Mouse (Mus musculus) ES-Bruce4 (cell line): Measurements from ENCODE around the gene Nhsl1. TPM values are rescaled to one million over a fixed set of nuclear protein-coding genes. Genes with fewer than 3 reads are reported as not detected.

Experiments
- H3K27ac ChIP-seq: 2 replicates; pipeline ENCODE4 v1.5.1; 2012; ENCODE audit warnings: low read length, inconsistent platforms; ENCODE audit not compliant: insufficient read depth
- H3K27me3 ChIP-seq: 2 replicates; pipeline ENCODE4 v1.6.1; 2012; ENCODE audit warnings: mild to moderate bottlenecking, low read length, inconsistent platforms; ENCODE audit not compliant: control insufficient read depth, poor library complexity, insufficient read depth, severe bottlenecking
- H3K36me3 ChIP-seq: 2 replicates; pipeline ENCODE4 v1.6.1; 2012; ENCODE audit warnings: inconsistent platforms, mild to moderate bottlenecking, low read length, moderate library complexity; ENCODE audit not compliant: control insufficient read depth, poor library complexity, insufficient read depth, severe bottlenecking
- H3K4me1 ChIP-seq: one replicate; pipeline ENCODE4 v1.8.1; 2011; ENCODE audit warnings: low read length; ENCODE audit not compliant: control insufficient read depth, insufficient read depth
- H3K4me3 ChIP-seq: 2 replicates; pipeline ENCODE4 v1.5.1; 2011; ENCODE audit warnings: low read depth, mild to moderate bottlenecking, low read length
- H3K9ac ChIP-seq: 2 replicates; pipeline ENCODE4 v1.6.1; 2012; ENCODE audit warnings: low read depth, mild to moderate bottlenecking, inconsistent platforms; ENCODE audit not compliant: poor library complexity, severe bottlenecking
- H3K9me3 ChIP-seq: replicated peaks from 2 replicates; pipeline ENCODE4 v1.6.1; 2012; ENCODE audit warnings: mild to moderate bottlenecking, low read length, inconsistent platforms; ENCODE audit not compliant: control insufficient read depth, poor library complexity, insufficient read depth, severe bottlenecking
- CTCF ChIP-seq: IDR thresholded peaks from one replicate; pipeline ENCODE4 v1.8.1; 2011; ENCODE audit warnings: low read depth, low read length
- EP300 ChIP-seq: IDR thresholded peaks from 2 replicates; pipeline ENCODE4 v1.6.1; 2011; ENCODE audit warnings: low read depth, low read length; ENCODE audit not compliant: insufficient read depth
- POLR2A ChIP-seq: IDR thresholded peaks from one replicate; pipeline ENCODE4 v1.8.1; 2011; ENCODE audit warnings: low read length; ENCODE audit not compliant: insufficient read depth
- polyA plus RNA-seq: library from polyadenylated mRNA; stranded (reverse); fragments of >200 nt; gene quantifications from 2 replicates; pipeline ENCODE4 v1.2.4, GENCODE M21; 2011; ENCODE audit warnings: low read depth; ENCODE audit not compliant: missing spikeins, insufficient read depth, insufficient read length

Nhsl1 gene
- polyA plus RNA-seq, 1 experiment, result 26.9 TPM

- H3K4me1 ChIP-seq, result no peaks in the 10 kb centered on the region
- H3K36me3 ChIP-seq, result no peaks in the 10 kb centered on the region
- no peak overlapping the region; the same call in 1 of the 2 replicates for H3K27ac ChIP-seq
- no peaks in the 10 kb centered on the region for H3K9me3 ChIP-seq
- no peak overlapping the region for H3K9ac ChIP-seq
- no peak overlapping the region for H3K4me3 ChIP-seq
- H3K27me3 ChIP-seq, result no peaks in the 10 kb centered on the region
- TF ChIP-seq CTCF (no peak), POLR2A (no peak), EP300 (no peak)
These were observed 163.9 kb downstream of the Nhsl1 start for GRCm38 (mm10) chr10:18482558-18483141.

- no peaks in the 10 kb centered on the region for H3K9me3 ChIP-seq
- no peaks in the 10 kb centered on the region for H3K36me3 ChIP-seq
- no peak for TF ChIP-seq EP300
- no peak for TF ChIP-seq POLR2A
- no peak for TF ChIP-seq CTCF
- no peak overlapping the region for H3K4me3 ChIP-seq
- H3K27me3 ChIP-seq, result no peaks in the 10 kb centered on the region
- H3K9ac ChIP-seq, result no peak overlapping the region
- H3K27ac ChIP-seq, result no peak overlapping the region
- no peaks in the 10 kb centered on the region for H3K4me1 ChIP-seq
These were observed 164.9 kb downstream of the Nhsl1 start for GRCm38 (mm10) chr10:18483658-18484057.

GRCm38 (mm10) chr10:18484731-18485130, 165.9 kb downstream of the Nhsl1 start:
- Histone ChIP-seq H3K27ac (no peak overlapping the region), H3K4me3 (no peak overlapping the region), H3K27me3 (no peaks in the 10 kb centered on the region), H3K36me3 (no peaks in the 10 kb centered on the region), H3K9me3 (no peaks in the 10 kb centered on the region), H3K9ac (no peak overlapping the region), H3K4me1 (no peaks in the 10 kb centered on the region)
- TF ChIP-seq EP300 (no peak), POLR2A (no peak), CTCF (no peak)

GRCm38 (mm10) chr10:18488239-18488803, 169.5 kb downstream of the Nhsl1 start:
- H3K4me3 ChIP-seq, result no peak overlapping the region
- no peaks in the 10 kb centered on the region for H3K9me3 ChIP-seq
- no peak for TF ChIP-seq EP300
- TF ChIP-seq CTCF, result no peak
- no peak for TF ChIP-seq POLR2A
- H3K9ac ChIP-seq, result no peak overlapping the region
- H3K4me1 ChIP-seq, result no peaks in the 10 kb centered on the region
- no peaks in the 10 kb centered on the region for H3K27me3 ChIP-seq
- no peak overlapping the region for H3K27ac ChIP-seq
- no peaks in the 10 kb centered on the region for H3K36me3 ChIP-seq

GRCm38 (mm10) chr10:18489936-18490335, 171.2 kb downstream of the Nhsl1 start:
- Histone ChIP-seq H3K4me3 (no peak overlapping the region), H3K27ac (no peak overlapping the region), H3K9me3 (no peaks in the 10 kb centered on the region), H3K4me1 (no peaks in the 10 kb centered on the region), H3K9ac (no peak overlapping the region), H3K27me3 (no peaks in the 10 kb centered on the region), H3K36me3 (no peaks in the 10 kb centered on the region)
- TF ChIP-seq CTCF, result no peak
- TF ChIP-seq EP300, result no peak
- no peak for TF ChIP-seq POLR2A

GRCm38 (mm10) chr10:18491952-18492351, 173.2 kb downstream of the Nhsl1 start:
- Histone ChIP-seq H3K36me3 (no peaks in the 10 kb centered on the region), H3K4me1 (peaks cover under 1% of the 10 kb centered on the region)
- TF ChIP-seq EP300 (no peak), POLR2A (no peak), CTCF (no peak)

More at GRCm38 (mm10) chr10:18491952-18492351, 173.2 kb downstream of the Nhsl1 start:
- H3K27me3 ChIP-seq, result no peaks in the 10 kb centered on the region
- no peak overlapping the region for H3K4me3 ChIP-seq
- no peak overlapping the region for H3K9ac ChIP-seq
- no peak overlapping the region for H3K27ac ChIP-seq
- H3K9me3 ChIP-seq, result no peaks in the 10 kb centered on the region
